Mouse (Mus musculus) ES-CJ7 (cell line): ENCODE data around the gene Rfx5.
"Not testable (repeated sequence)": the region's sequence is repeated elsewhere in the genome, so short reads cannot be mapped to it uniquely, and the experiment has no call there.

ENCODE experiments used
- DNase-seq: peaks from one replicate; pipeline ENCODE4 v3.0.0; 2011; ENCODE audit warnings: low read depth, low spot score

The Rfx5 gene

GRCm38 (mm10) chr3:94935332-94935731 lies 18.5 kb upstream of the Rfx5 start:
- DNase-seq, result not testable (repeated sequence)

- not testable (repeated sequence) for DNase-seq
Observed at GRCm38 (mm10) chr3:94936147-94936546, 17.7 kb upstream of the Rfx5 start.

GRCm38 (mm10) chr3:94937194-94937593 lies 16.7 kb upstream of the Rfx5 start:
- DNase-seq, result not testable (repeated sequence)

GRCm38 (mm10) chr3:94940033-94940432 lies 13.8 kb upstream of the Rfx5 start:
- DNase-seq, result not testable (repeated sequence)

- not testable (repeated sequence) for DNase-seq
Observed at GRCm38 (mm10) chr3:94942211-94942967, 11.5 kb upstream of the Rfx5 start.

GRCm38 (mm10) chr3:94943706-94944105 lies 10.2 kb upstream of the Rfx5 start:
- peak; percentile 27 for DNase-seq

- peak; percentile 34 for DNase-seq
Observed at GRCm38 (mm10) chr3:94948066-94948614, 5.7 kb upstream of the Rfx5 start.

GRCm38 (mm10) chr3:94949645-94950044 lies 4.2 kb upstream of the Rfx5 start:
- DNase-seq, result no peak

- peak; percentile 74 for DNase-seq
Observed at GRCm38 (mm10) chr3:94952806-94953205, 1.1 kb upstream of the Rfx5 start.

GRCm38 (mm10) chr3:94953384-94953763 lies 501 bp upstream of the Rfx5 start:
- no peak for DNase-seq

GRCm38 (mm10) chr3:94958295-94958694 lies 4.4 kb downstream of the Rfx5 start:
- no peak for DNase-seq

GRCm38 (mm10) chr3:94959871-94960270 lies 6.0 kb downstream of the Rfx5 start:
- peak; percentile 59 for DNase-seq

- peak; percentile 54 for DNase-seq
Observed at GRCm38 (mm10) chr3:94960322-94960721, 6.4 kb downstream of the Rfx5 start.

- DNase-seq, result no peak
Observed at GRCm38 (mm10) chr3:94964989-94965388, 11.1 kb downstream of the Rfx5 start.

GRCm38 (mm10) chr3:94965878-94966277 lies 12.0 kb downstream of the Rfx5 start:
- DNase-seq, result no peak

- DNase-seq, result no peak
Observed at GRCm38 (mm10) chr3:94972552-94972951, 18.7 kb downstream of the Rfx5 start.

GRCm38 (mm10) chr3:94973620-94974019 lies 19.7 kb downstream of the Rfx5 start:
- DNase-seq, result no peak

GRCm38 (mm10) chr3:94974026-94974527 lies 20.2 kb downstream of the Rfx5 start:
- DNase-seq, result no peak

GRCm38 (mm10) chr3:94974528-94975422 lies 20.9 kb downstream of the Rfx5 start, which contains the start of gene Pi4kb:
Pi4kb (plus strand) TSS chr3:94974731.
- peak; percentile 94 for DNase-seq

GRCm38 (mm10) chr3:94984312-94984711 lies 30.4 kb downstream of the Rfx5 start:
- no peak for DNase-seq

- DNase-seq, result no peak
Observed at GRCm38 (mm10) chr3:94985513-94985912, 31.6 kb downstream of the Rfx5 start.

- no peak for DNase-seq
Observed at GRCm38 (mm10) chr3:94987578-94987977, 33.7 kb downstream of the Rfx5 start.
